Mouse (Mus musculus): ENCODE data around the gene Atxn7l2. TPM values are rescaled to one million over a fixed set of nuclear protein-coding genes. Genes with fewer than 3 reads are reported as not detected.

Gene Atxn7l2
- total and polyA plus RNA-seq, 2 experiments from 2014 or later, result 16.1 to 22.5 TPM

GRCm38 (mm10) chr3:108209946-108210770 lies 576 bp downstream of the Atxn7l2 start:
- peak overlapping the region; percentile 64 for H3K9ac ChIP-seq (replicated peaks; ENCODE audit: low read length, poor library complexity, severe bottlenecking)
- H3K4me1 ChIP-seq (ENCODE audit: insufficient read depth, low read length), result peaks cover 14% of the 10 kb centered on the region
- no peaks in the 10 kb centered on the region for H3K9me3 ChIP-seq (ENCODE audit: low read length)
- no peak for TF ChIP-seq CTCF (IDR thresholded peaks at IDR 0.05)
- peak overlapping the region; percentile 96 for H3K27ac ChIP-seq (ENCODE audit: low read depth, low read length)
- no peaks in the 10 kb centered on the region for H3K27me3 ChIP-seq (ENCODE audit: insufficient read depth, low read length)
- DNase-seq (ENCODE audit: low spot score), result peak; percentile 99
- WGBS, result under 1% methylated on average over 57 of the region's 72 CpGs
- H3K36me3 ChIP-seq (ENCODE audit: insufficient read depth, low read length), result peaks cover 21% of the 10 kb centered on the region
- ATAC-seq (ENCODE audit: low FRiP score), result peak; percentile 95
- H3K4me2 ChIP-seq (ENCODE audit: low read depth, low read length, poor library complexity, severe bottlenecking), result peak overlapping the region; percentile 81
- H3K4me3 ChIP-seq (ENCODE audit: low read depth, low read length), result peak overlapping the region; percentile 60

GRCm38 (mm10) chr3:108209536-108209935 lies 1.2 kb downstream of the Atxn7l2 start:
- Histone ChIP-seq H3K4me1 (ENCODE audit: insufficient read depth, low read length) (peaks cover 14% of the 10 kb centered on the region), H3K27ac (ENCODE audit: low read depth, low read length) (peak overlapping the region; percentile 96), H3K9ac (replicated peaks; ENCODE audit: low read length, poor library complexity, severe bottlenecking) (peak overlapping the region; percentile 64), H3K9me3 (ENCODE audit: low read length) (no peaks in the 10 kb centered on the region), H3K36me3 (ENCODE audit: insufficient read depth, low read length) (peaks cover 27% of the 10 kb centered on the region), H3K4me2 (ENCODE audit: low read depth, low read length, poor library complexity, severe bottlenecking) (peak overlapping the region; percentile 81), H3K27me3 (ENCODE audit: insufficient read depth, low read length) (no peaks in the 10 kb centered on the region), H3K4me3 (ENCODE audit: low read depth, low read length) (peak overlapping the region; percentile 60)
- DNase-seq (ENCODE audit: low spot score) (no peak), ATAC-seq (ENCODE audit: low FRiP score) (no peak)
- no peak for TF ChIP-seq CTCF (IDR thresholded peaks at IDR 0.05)
- WGBS, result 5% methylated on average over 8 of the region's 8 CpGs

GRCm38 (mm10) chr3:108209001-108209400 lies 1.7 kb downstream of the Atxn7l2 start:
- H3K36me3 ChIP-seq (ENCODE audit: insufficient read depth, low read length), result peaks cover 32% of the 10 kb centered on the region
- peak overlapping the region; percentile 81 for H3K4me2 ChIP-seq (ENCODE audit: low read depth, low read length, poor library complexity, severe bottlenecking)
- ATAC-seq (ENCODE audit: low FRiP score) (no peak), DNase-seq (ENCODE audit: low spot score) (no peak)
- 53% methylated on average over 3 of the region's 3 CpGs for WGBS
- H3K27me3 ChIP-seq (ENCODE audit: insufficient read depth, low read length), result no peaks in the 10 kb centered on the region
- peak overlapping the region; percentile 60 for H3K4me3 ChIP-seq (ENCODE audit: low read depth, low read length)
- H3K27ac ChIP-seq (ENCODE audit: low read depth, low read length), result no peak overlapping the region
- H3K4me1 ChIP-seq (ENCODE audit: insufficient read depth, low read length), result peaks cover 14% of the 10 kb centered on the region
- H3K9ac ChIP-seq (replicated peaks; ENCODE audit: low read length, poor library complexity, severe bottlenecking), result peak overlapping the region; percentile 64
- TF ChIP-seq CTCF (IDR thresholded peaks at IDR 0.05), result no peak
- H3K9me3 ChIP-seq (ENCODE audit: low read length), result no peaks in the 10 kb centered on the region

GRCm38 (mm10) chr3:108206731-108207375 lies 3.9 kb downstream of the Atxn7l2 start:
- Histone ChIP-seq H3K4me2 (ENCODE audit: low read depth, low read length, poor library complexity, severe bottlenecking) (no peak overlapping the region), H3K9ac (replicated peaks; ENCODE audit: low read length, poor library complexity, severe bottlenecking) (no peak overlapping the region), H3K27ac (ENCODE audit: low read depth, low read length) (no peak overlapping the region), H3K27me3 (ENCODE audit: insufficient read depth, low read length) (no peaks in the 10 kb centered on the region), H3K4me1 (ENCODE audit: insufficient read depth, low read length) (peaks cover 14% of the 10 kb centered on the region), H3K4me3 (ENCODE audit: low read depth, low read length) (no peak overlapping the region), H3K36me3 (ENCODE audit: insufficient read depth, low read length) (peaks cover 42% of the 10 kb centered on the region), H3K9me3 (ENCODE audit: low read length) (no peaks in the 10 kb centered on the region)
- no peak for TF ChIP-seq CTCF (IDR thresholded peaks at IDR 0.05)
- ATAC-seq (ENCODE audit: low FRiP score) (no peak), DNase-seq (ENCODE audit: low spot score) (peak; percentile 55)
- 92% methylated on average over 15 of the region's 15 CpGs for WGBS

GRCm38 (mm10) chr3:108205601-108206000 lies 5.1 kb downstream of the Atxn7l2 start:
- H3K27ac ChIP-seq (ENCODE audit: low read depth, low read length), result no peak overlapping the region
- H3K4me2 ChIP-seq (ENCODE audit: low read depth, low read length, poor library complexity, severe bottlenecking), result no peak overlapping the region
- no peaks in the 10 kb centered on the region for H3K9me3 ChIP-seq (ENCODE audit: low read length)
- H3K4me1 ChIP-seq (ENCODE audit: insufficient read depth, low read length), result peaks cover 9% of the 10 kb centered on the region
- ATAC-seq (ENCODE audit: low FRiP score) (no peak), DNase-seq (ENCODE audit: low spot score) (no peak)
- H3K4me3 ChIP-seq (ENCODE audit: low read depth, low read length), result no peak overlapping the region
- no peaks in the 10 kb centered on the region for H3K27me3 ChIP-seq (ENCODE audit: insufficient read depth, low read length)
- no peak for TF ChIP-seq CTCF (IDR thresholded peaks at IDR 0.05)
- whole genome bisulfite sequencing, result 89% methylated on average over 8 of the region's 8 CpGs
- H3K36me3 ChIP-seq (ENCODE audit: insufficient read depth, low read length), result peaks cover 42% of the 10 kb centered on the region
- no peak overlapping the region for H3K9ac ChIP-seq (replicated peaks; ENCODE audit: low read length, poor library complexity, severe bottlenecking)

GRCm38 (mm10) chr3:108204470-108204869 lies 6.3 kb downstream of the Atxn7l2 start:
- ATAC-seq (ENCODE audit: low FRiP score) (no peak), DNase-seq (ENCODE audit: low spot score) (no peak)
- H3K27me3 ChIP-seq (ENCODE audit: insufficient read depth, low read length), result no peaks in the 10 kb centered on the region
- H3K9ac ChIP-seq (replicated peaks; ENCODE audit: low read length, poor library complexity, severe bottlenecking), result no peak overlapping the region
- no peak overlapping the region for H3K4me3 ChIP-seq (ENCODE audit: low read depth, low read length)
- H3K9me3 ChIP-seq (ENCODE audit: low read length), result no peaks in the 10 kb centered on the region
- H3K4me1 ChIP-seq (ENCODE audit: insufficient read depth, low read length), result peaks cover 9% of the 10 kb centered on the region
- H3K4me2 ChIP-seq (ENCODE audit: low read depth, low read length, poor library complexity, severe bottlenecking), result no peak overlapping the region
- no peak overlapping the region for H3K27ac ChIP-seq (ENCODE audit: low read depth, low read length)
- WGBS, result 91% methylated on average over 11 of the region's 11 CpGs
- H3K36me3 ChIP-seq (ENCODE audit: insufficient read depth, low read length), result peaks cover 42% of the 10 kb centered on the region
- no peak for TF ChIP-seq CTCF (IDR thresholded peaks at IDR 0.05)

Data from midbrain, postnatal 0 days (tissue).